Mouse (Mus musculus) stomach, postnatal 0 days (tissue): ENCODE data around the gene Tm7sf2.
A peak's percentile ranks its signal among the peaks of the same experiment; 100 is the strongest.

Experiments
- CTCF ChIP-seq: IDR thresholded peaks from 2 replicates; pipeline ENCODE4 v1.5.1; 2016; ENCODE audit warnings: antibody characterized with exemption, low read depth, mild to moderate bottlenecking, moderate library complexity
- EP300 ChIP-seq: optimal IDR thresholded peaks from 2 replicates; pipeline ENCODE3; 2016; ENCODE audit warnings: antibody characterized with exemption

GRCm38 (mm10) chr19:6016532-6016931, 51.6 kb downstream of the Tm7sf2 start:
- TF ChIP-seq CTCF (peak; percentile 48), EP300 (no peak)
